Mouse (Mus musculus) embryonic facial prominence, embryonic 10.5 days (tissue): ENCODE measurements at regions not wholly inside any gene's neighbourhood (a gene's known extent, or its start where the extent isn't known, plus 50 kb on each side); places are given as distances from the start of the nearest gene placed in this dataset.
"Not testable (repeated sequence)": the region's sequence is repeated elsewhere in the genome, so short reads cannot be mapped to it uniquely, and the experiment has no call there.

Experiments
- DNase-seq: peaks from one replicate; pipeline ENCODE4 v3.0.0-alpha.2; 2017; ENCODE audit warnings: low spot score
- H3K27ac ChIP-seq: fragments of 300-500 bp; sonication (generic); replicated peaks from 2 replicates; pipeline ENCODE4 v1.5.1; 2016; ENCODE audit warnings: mild to moderate bottlenecking
- H3K27me3 ChIP-seq: fragments of 300-500 bp; sonication (generic); replicated peaks from 2 replicates; pipeline ENCODE4 v1.6.1; 2016; ENCODE audit warnings: low read depth, mild to moderate bottlenecking; ENCODE audit not compliant: poor library complexity, severe bottlenecking
- H3K36me3 ChIP-seq: fragments of 300-500 bp; sonication (generic); replicated peaks from 2 replicates; pipeline ENCODE4 v1.6.1; 2016; ENCODE audit warnings: mild to moderate bottlenecking, moderate library complexity
- H3K4me1 ChIP-seq: fragments of 300-500 bp; sonication (generic); 2 replicates; pipeline ENCODE4 v1.6.1; 2016
- H3K4me3 ChIP-seq: fragments of 300-500 bp; sonication (generic); 2 replicates; pipeline ENCODE4 v1.5.1; 2016; ENCODE audit warnings: mild to moderate bottlenecking, moderate library complexity
- H3K9me3 ChIP-seq: fragments of 300-500 bp; sonication (generic); 2 replicates; pipeline ENCODE4 v1.6.1; 2016; ENCODE audit warnings: mild to moderate bottlenecking
- WGBS: fragments of 180-500 bp; shearing (Covaris S2); methylation state at CpG from one replicate; pipeline ENCODE4 v1.1.7; 2016; 5-methylcytosine and 5-hydroxymethylcytosine counted together

DNA sequence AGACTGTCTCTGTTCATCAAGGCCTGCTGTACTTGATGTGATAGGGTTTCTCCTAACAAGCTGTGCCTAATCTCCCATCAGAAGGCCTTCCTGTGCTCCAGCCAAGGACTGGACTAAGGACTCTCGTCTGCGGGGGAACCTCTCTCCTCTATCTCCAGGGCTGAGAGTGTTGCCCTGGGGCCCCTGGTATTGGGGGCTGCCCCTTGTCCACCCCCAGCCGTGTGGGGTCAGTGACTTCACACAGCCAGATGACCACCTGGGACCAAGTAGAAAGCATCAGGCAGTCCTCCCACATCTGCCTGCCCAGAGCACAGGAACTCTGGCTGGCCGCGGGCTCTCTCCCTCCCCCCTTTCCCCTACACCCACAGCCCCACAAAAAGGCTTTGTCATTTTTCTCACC, 651.5 kb upstream of the Kif2b start:
- Histone ChIP-seq H3K27ac (no peak overlapping the region), H3K4me1 (no peaks in the 10 kb centered on the region), H3K9me3 (no peaks in the 10 kb centered on the region), H3K4me3 (no peak overlapping the region), H3K27me3 (no peaks in the 10 kb centered on the region), H3K36me3 (no peaks in the 10 kb centered on the region)
- WGBS, result 62% methylated on average over 5 of the region's 5 CpGs
- DNase-seq, result no peak

GRCm38 (mm10) chr11:92208980-92209548, 631.7 kb upstream of the Kif2b start:
- H3K4me3 ChIP-seq, result no peak overlapping the region
- WGBS, result 63% methylated on average over 1 of the region's 1 CpGs
- no peak for DNase-seq
- H3K27me3 ChIP-seq, result no peaks in the 10 kb centered on the region
- no peaks in the 10 kb centered on the region for H3K4me1 ChIP-seq
- no peaks in the 10 kb centered on the region for H3K36me3 ChIP-seq
- H3K27ac ChIP-seq, result no peak overlapping the region
- H3K9me3 ChIP-seq, result no peaks in the 10 kb centered on the region

DNA sequence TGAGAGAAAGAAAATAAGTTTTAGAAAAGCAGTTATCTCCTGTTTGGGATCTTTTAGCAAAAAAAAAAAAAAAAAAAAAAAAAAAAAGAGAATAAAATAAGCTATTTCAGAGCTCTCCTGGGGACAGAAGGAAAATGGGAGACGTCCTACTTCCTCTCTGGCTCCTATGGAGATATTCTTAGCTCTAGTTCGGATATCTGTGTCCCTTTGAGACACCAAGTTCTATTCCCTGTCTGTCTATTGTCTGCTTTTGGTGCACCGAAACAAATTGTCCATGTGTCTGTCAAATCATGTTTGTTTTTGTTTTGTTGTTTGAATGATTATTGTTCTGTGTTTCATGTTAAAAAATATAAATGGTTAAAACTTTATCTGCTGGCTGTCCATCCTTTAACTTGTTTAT, 601.0 kb upstream of the Kif2b start:
- H3K27me3 ChIP-seq, H3K4me1 ChIP-seq, H3K27ac ChIP-seq, H3K36me3 ChIP-seq, DNase-seq, H3K9me3 ChIP-seq, H3K4me3 ChIP-seq: not testable (repeated sequence)
- 77% methylated on average over 3 of the region's 3 CpGs for WGBS

- Histone ChIP-seq H3K9me3 (no peaks in the 10 kb centered on the region), H3K27ac (no peak overlapping the region), H3K27me3 (no peaks in the 10 kb centered on the region), H3K4me1 (no peaks in the 10 kb centered on the region), H3K4me3 (no peak overlapping the region), H3K36me3 (no peaks in the 10 kb centered on the region)
- DNase-seq, result no peak
These were observed 575.8 kb upstream of the Kif2b start for GRCm38 (mm10) chr11:92153124-92153523.

DNA sequence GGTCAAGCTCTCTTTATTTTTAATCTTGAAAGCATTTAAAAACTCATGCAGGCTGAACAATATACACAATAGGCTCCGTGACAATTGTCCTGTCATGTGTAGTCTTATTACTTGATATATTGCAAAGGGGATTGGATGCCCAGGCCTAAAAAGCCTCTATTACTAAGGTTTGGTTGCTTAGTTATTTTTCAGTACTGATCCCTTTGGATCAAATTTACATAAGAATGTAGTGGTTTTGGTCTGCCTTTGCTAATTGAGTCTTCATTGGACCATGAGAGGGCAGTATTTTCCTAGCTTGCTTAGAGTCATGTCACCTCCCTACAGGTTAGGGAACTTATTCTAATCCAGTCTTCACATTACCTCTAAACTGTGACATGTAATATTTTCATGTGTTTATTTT, 558.3 kb upstream of the Kif2b start:
- Histone ChIP-seq H3K4me1 (0 out of 2 replicates have a peak, but pooled peaks cover 3% of the 10 kb centered on the region), H3K9me3 (no peaks in the 10 kb centered on the region), H3K27me3 (no peaks in the 10 kb centered on the region), H3K4me3 (no peak overlapping the region), H3K27ac (no peak overlapping the region), H3K36me3 (no peaks in the 10 kb centered on the region)
- WGBS, result 71% methylated on average over 1 of the region's 1 CpGs
- DNase-seq, result no peak

GRCm38 (mm10) chr11:92134891-92135590, 557.7 kb upstream of the Kif2b start:
- H3K27me3 ChIP-seq, result no peaks in the 10 kb centered on the region
- no peak overlapping the region for H3K27ac ChIP-seq
- WGBS, result 52% methylated on average over 3 of the region's 3 CpGs
- H3K9me3 ChIP-seq, result no peaks in the 10 kb centered on the region
- no peaks in the 10 kb centered on the region for H3K36me3 ChIP-seq
- 0 out of 2 replicates have a peak, but pooled peaks cover 3% of the 10 kb centered on the region for H3K4me1 ChIP-seq
- DNase-seq, result no peak
- H3K4me3 ChIP-seq, result no peak overlapping the region

DNA sequence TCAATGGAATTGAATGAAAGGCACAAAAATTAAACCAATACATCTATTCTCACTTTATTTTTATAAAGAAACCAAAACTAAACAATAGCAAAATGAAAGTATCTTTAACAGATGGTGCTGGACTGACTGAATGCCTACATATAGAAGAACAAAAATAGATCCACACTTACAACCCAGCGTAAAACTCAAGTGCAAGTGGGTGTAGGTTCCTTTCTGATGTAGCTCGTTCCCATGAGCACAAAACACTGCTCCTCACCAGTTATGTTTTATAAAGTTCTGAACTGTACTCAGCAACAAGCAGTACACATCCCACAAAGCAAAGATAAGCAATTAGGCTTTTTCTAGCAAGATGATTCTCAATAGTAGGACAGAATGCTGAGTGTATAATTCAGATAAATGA, 507.4 kb upstream of the Kif2b start:
- no peaks in the 10 kb centered on the region for H3K9me3 ChIP-seq
- no peak overlapping the region for H3K4me3 ChIP-seq
- H3K36me3 ChIP-seq, result no peaks in the 10 kb centered on the region
- H3K27ac ChIP-seq, result no peak overlapping the region
- H3K4me1 ChIP-seq, result no peaks in the 10 kb centered on the region
- DNase-seq, result no peak
- 77% methylated on average over 2 of the region's 2 CpGs for WGBS
- H3K27me3 ChIP-seq, result no peaks in the 10 kb centered on the region

GRCm38 (mm10) chr11:92041695-92042094, 464.3 kb upstream of the Kif2b start:
- peak; percentile 25 for DNase-seq
- no peaks in the 10 kb centered on the region for H3K27me3 ChIP-seq
- H3K4me3 ChIP-seq, result no peak overlapping the region
- no peaks in the 10 kb centered on the region for H3K4me1 ChIP-seq
- no peak overlapping the region for H3K27ac ChIP-seq
- no peaks in the 10 kb centered on the region for H3K9me3 ChIP-seq
- WGBS, result 15% methylated on average over 2 of the region's 2 CpGs
- no peaks in the 10 kb centered on the region for H3K36me3 ChIP-seq

DNA sequence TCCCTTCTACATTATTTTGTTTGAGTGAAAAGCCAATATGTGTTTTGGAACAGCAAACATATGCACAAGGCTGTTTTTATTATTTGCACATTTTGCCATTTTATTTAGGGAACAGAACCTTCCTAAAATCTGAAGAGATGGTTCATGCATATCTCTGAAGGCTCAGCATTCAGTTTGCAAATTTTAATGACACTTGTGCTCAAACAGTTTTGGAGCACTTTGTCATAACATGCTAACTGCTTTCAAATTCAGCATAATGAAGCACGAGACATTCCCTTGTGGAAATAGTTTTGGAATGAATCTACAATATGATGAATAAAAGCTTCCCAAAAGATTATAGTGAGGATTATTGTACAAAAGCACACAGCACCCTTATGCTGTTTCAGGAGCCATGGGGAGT, 462.8 kb upstream of the Kif2b start:
- H3K36me3 ChIP-seq, result no peaks in the 10 kb centered on the region
- no peaks in the 10 kb centered on the region for H3K4me1 ChIP-seq
- H3K27me3 ChIP-seq, result no peaks in the 10 kb centered on the region
- H3K9me3 ChIP-seq, result no peaks in the 10 kb centered on the region
- H3K4me3 ChIP-seq, result no peak overlapping the region
- WGBS, result 92% methylated on average over 1 of the region's 1 CpGs
- no peak for DNase-seq
- H3K27ac ChIP-seq, result no peak overlapping the region

- DNase-seq, result no peak
- Histone ChIP-seq H3K4me1 (no peaks in the 10 kb centered on the region), H3K4me3 (no peak overlapping the region), H3K27ac (no peak overlapping the region), H3K36me3 (no peaks in the 10 kb centered on the region), H3K27me3 (no peaks in the 10 kb centered on the region), H3K9me3 (no peaks in the 10 kb centered on the region; the same call in 1 of the 2 replicates)
- WGBS, result 82% methylated on average over 3 of the region's 3 CpGs
These were observed 441.1 kb upstream of the Kif2b start for GRCm38 (mm10) chr11:92018419-92018818.

DNA sequence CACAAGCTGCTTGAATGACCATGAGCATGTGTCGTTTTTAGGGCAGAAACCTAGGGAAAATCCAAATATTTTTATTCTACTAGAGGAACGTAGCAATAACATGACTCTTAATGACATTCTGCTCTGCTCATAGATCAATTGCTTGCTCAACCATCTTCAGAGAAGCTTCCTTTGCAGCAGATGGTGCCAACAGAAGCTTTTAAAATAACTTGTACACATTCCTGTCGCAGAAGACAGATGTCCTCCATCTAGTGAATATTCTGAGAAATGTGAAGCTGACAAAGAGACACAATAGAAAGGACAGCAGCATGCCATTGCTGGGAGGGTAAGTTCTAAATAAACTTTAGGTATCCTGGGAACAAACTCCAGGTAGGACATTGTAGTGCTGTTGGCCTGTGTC, 433.9 kb upstream of the Kif2b start:
- Histone ChIP-seq H3K27ac (no peak overlapping the region), H3K27me3 (no peaks in the 10 kb centered on the region), H3K36me3 (no peaks in the 10 kb centered on the region), H3K9me3 (no peaks in the 10 kb centered on the region), H3K4me3 (no peak overlapping the region), H3K4me1 (no peaks in the 10 kb centered on the region)
- DNase-seq, result no peak
- WGBS, result 83% methylated on average over 3 of the region's 3 CpGs

- Histone ChIP-seq H3K4me3 (no peak overlapping the region), H3K36me3 (no peaks in the 10 kb centered on the region), H3K27ac (no peak overlapping the region), H3K27me3 (no peaks in the 10 kb centered on the region), H3K4me1 (no peaks in the 10 kb centered on the region), H3K9me3 (no peaks in the 10 kb centered on the region)
- DNase-seq, result no peak
- WGBS, result 93% methylated on average over 2 of the region's 2 CpGs
These were observed 418.2 kb upstream of the Kif2b start for GRCm38 (mm10) chr11:91995524-91995923.

DNA sequence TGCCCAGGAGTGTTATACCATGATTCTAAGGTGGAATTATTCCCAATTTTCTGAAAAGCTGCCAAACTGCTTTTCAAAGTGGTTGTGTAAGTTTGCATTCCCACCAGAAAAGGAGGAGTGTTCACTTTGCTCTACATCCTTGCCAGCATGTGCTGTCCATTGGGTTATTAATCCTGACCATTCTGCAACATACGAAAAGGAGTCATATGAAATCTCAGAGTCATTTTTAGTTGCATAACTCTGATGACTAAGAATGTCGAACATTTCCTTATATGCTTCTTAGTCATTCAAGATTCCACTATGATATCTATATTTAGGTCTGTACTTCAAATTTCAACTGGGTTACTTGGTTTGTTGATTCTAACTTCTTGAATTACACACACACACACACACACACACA, 392.2 kb upstream of the Kif2b start:
- H3K36me3 ChIP-seq, result no peaks in the 10 kb centered on the region
- 83% methylated on average over 2 of the region's 2 CpGs for WGBS
- H3K4me1 ChIP-seq, result no peaks in the 10 kb centered on the region
- no peak overlapping the region for H3K4me3 ChIP-seq
- no peaks in the 10 kb centered on the region for H3K27me3 ChIP-seq
- H3K9me3 ChIP-seq, result no peaks in the 10 kb centered on the region
- no peak for DNase-seq
- H3K27ac ChIP-seq, result no peak overlapping the region
